Mouse (Mus musculus) embryo, embryonic 9.5 days (tissue): ENCODE data around the gene Gm10471.
"Not testable (repeated sequence)": the region's sequence is repeated elsewhere in the genome, so short reads cannot be mapped to it uniquely, and the experiment has no call there.

Experiments
- DNase-seq: peaks from one replicate; pipeline ENCODE4 v3.0.0-alpha.2; 2017; ENCODE audit errors: extremely low spot score

The Gm10471 gene

DNA sequence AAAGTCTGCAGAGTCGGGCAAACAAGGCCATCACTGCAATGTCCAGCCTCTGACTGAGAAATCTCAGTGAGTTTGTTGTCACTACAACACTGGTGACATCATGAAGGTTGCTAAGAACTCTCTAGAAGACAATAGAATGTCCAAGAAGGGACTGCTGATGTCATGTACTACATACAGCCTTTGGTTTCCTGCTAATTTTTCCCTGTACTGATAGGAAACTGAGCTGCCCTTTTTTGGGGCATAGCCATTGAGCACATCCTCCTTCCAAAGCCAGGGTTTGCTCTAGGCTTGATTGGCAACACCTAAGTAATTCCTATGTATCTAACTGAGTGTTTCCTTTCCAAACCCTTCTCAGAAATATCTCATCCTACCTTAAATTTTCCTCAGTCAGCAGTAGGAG is at the start of gene Gm10471:
Gene Gm10471 (minus strand): TSS at position 101 of the 400 bp plus-strand sequence.
- DNase-seq: not testable (repeated sequence)

DNA sequence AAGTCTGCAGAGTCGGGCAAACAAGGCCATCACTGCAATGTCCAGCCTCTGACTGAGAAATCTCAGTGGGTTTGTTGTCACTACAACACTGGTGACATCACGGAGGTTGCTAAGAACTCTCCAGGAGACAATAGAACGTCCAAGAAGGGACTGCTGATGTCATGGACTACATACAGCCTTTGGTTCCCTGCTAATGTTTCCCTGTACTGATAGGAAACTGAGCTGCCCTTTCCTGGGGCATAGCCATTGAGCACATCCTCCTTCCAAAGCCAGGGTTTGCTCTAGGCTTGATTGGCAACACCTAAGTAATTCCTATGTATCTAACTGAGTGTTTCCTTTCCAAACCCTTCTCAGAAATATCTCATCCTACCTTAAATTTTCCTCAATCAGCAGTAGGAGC is 32.2 kb upstream of the Gm10471 start, which contains the start of gene Gm10220:
Gene Gm10220 (minus strand): TSS at position 101 of the 400 bp plus-strand sequence.
- DNase-seq: not testable (repeated sequence)

DNA sequence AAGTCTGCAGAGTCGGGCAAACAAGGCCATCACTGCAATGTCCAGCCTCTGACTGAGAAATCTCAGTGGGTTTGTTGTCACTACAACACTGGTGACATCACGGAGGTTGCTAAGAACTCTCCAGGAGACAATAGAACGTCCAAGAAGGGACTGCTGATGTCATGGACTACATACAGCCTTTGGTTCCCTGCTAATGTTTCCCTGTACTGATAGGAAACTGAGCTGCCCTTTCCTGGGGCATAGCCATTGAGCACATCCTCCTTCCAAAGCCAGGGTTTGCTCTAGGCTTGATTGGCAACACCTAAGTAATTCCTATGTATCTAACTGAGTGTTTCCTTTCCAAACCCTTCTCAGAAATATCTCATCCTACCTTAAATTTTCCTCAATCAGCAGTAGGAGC is 16.2 kb upstream of the Gm10471 start, which contains the start of gene 5031410I06Rik:
Gene 5031410I06Rik (minus strand): TSS at position 101 of the 400 bp plus-strand sequence.
- not testable (repeated sequence) for DNase-seq

DNA sequence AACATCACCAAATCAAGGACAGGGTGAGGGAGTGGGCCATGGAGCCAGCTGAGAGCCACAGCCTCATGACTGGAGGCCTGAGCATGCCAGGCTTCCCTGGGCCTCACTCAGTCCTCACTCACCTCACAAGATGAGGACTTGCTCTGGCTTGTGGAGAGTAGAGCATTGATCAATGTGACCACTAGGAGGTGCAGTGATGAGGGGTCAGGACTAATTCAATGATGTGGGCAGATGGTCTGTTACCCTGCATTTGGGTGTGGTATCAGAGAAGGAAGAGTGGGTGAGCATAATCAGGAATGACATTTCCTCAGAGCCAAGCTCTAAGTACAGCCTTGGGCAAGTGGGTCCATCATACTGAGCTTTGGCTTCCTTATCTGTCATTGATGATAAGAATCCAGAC is 10.1 kb downstream of the Gm10471 start:
- peak; percentile 8 for DNase-seq

GRCm38 (mm10) chr5:26070716-26071115 is 18.4 kb downstream of the Gm10471 start:
- no peak for DNase-seq

GRCm38 (mm10) chr5:26058481-26058880 is 30.6 kb downstream of the Gm10471 start, which contains the start of gene Gm7347:
Gene Gm7347 (minus strand): TSS chr5:26058581.
- DNase-seq: not testable (repeated sequence)

- DNase-seq: not testable (repeated sequence)
Measured at GRCm38 (mm10) chr5:26039458-26039857, 49.6 kb downstream of the Gm10471 start, which contains the start of gene Speer4a. Gene Speer4a (minus strand): TSS chr5:26039558.
